24 mouse cellular contexts compared by ENCODE assay signal in the genomic region with DNA sequence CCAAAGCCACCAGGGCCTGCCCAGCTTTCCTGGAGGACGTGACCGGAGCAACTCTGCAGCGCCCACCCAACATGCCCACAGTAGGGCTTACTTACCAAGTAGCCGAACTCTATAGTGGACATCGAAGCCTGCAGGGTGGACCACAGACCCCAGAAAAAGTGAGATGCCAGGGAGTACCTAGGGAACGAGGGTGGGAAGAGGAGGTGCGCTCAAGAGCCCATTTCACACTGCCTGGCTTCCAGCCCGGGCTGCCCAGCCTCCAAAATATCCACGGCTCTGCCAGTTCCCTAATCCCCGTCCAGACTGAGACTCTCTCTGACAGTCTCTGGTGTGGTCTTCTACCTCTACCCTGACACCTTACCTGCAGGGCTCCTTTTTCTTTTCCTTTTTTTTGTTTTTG. TPM values are rescaled to one million over a fixed set of nuclear protein-coding genes. Genes with fewer than 3 reads are reported as not detected.
DNase-seq lines count a peak whose midpoint lies in the region; ATAC-seq and TF ChIP-seq lines count a peak whose summit lies in the region.
"Had no signal": no experiment of that assay in that cellular context is flagged by ENCODE, and none has a peak within 500 bp of the region (broad histone marks: within the 10 kb centered on the region; RNA-seq: fewer than 3 reads in every experiment).

No protein-coding gene starts in this region.

- WGBS in heart, embryonic 10.5 days: 86% methylated on average over 10 of the region's 10 CpGs
- 58% methylated on average over 10 of the region's 10 CpGs for WGBS in heart, postnatal 0 days

- ATAC-seq in heart, postnatal 0 days (ENCODE audit: insufficient read depth, low read depth): no peak
- ATAC-seq: forebrain, embryonic 16.5 days had no signal

- H3K9ac ChIP-seq in heart, postnatal 0 days (replicated peaks; ENCODE audit: low read depth, low read length): no peak overlapping the region
- H3K9ac ChIP-seq: embryonic facial prominence, embryonic 13.5 days; hindbrain, embryonic 12.5 days; limb, embryonic 15.5 days; liver, embryonic 15.5 days had no signal

- TF ChIP-seq CTCF in bone marrow macrophage, adult 2 months (IDR thresholded peaks at IDR 0.05; ENCODE audit: low read depth, low read length): no peak
- TF ChIP-seq CTCF in heart, postnatal 0 days (IDR thresholded peaks at IDR 0.05; ENCODE audit: low read depth): no peak

- no peaks in the 10 kb centered on the region for H3K27me3 ChIP-seq in heart, embryonic 10.5 days (ENCODE audit: insufficient read depth, poor library complexity, severe bottlenecking)
- H3K27me3 ChIP-seq in heart, postnatal 0 days (ENCODE audit: control insufficient read depth, insufficient read depth, low read length): no peaks in the 10 kb centered on the region
- H3K27me3 ChIP-seq: embryonic facial prominence, embryonic 13.5 days; hindbrain, embryonic 12.5 days; limb, embryonic 15.5 days; liver, embryonic 15.5 days had no signal

- peaks cover 54% of the 10 kb centered on the region for H3K36me3 ChIP-seq in heart, embryonic 10.5 days
- peaks cover 18% of the 10 kb centered on the region for H3K36me3 ChIP-seq in heart, postnatal 0 days (replicated peaks; ENCODE audit: control insufficient read depth, insufficient read depth, low read length)

- H3K4me1 ChIP-seq in bone marrow macrophage, adult 2 months (ENCODE audit: control insufficient read depth, insufficient read depth, low read length): peaks cover 31% of the 10 kb centered on the region
- peaks cover 50% of the 10 kb centered on the region for H3K4me1 ChIP-seq in heart, embryonic 10.5 days
- peaks cover 36% of the 10 kb centered on the region for H3K4me1 ChIP-seq in heart, postnatal 0 days (ENCODE audit: control insufficient read depth, insufficient read depth)

- H3K4me2 ChIP-seq in heart, postnatal 0 days (ENCODE audit: low read depth, low read length): peak overlapping the region; percentile 60; the same call in 1 of the 2 replicates
- H3K4me2 ChIP-seq: embryonic facial prominence, embryonic 13.5 days; hindbrain, embryonic 12.5 days; limb, embryonic 15.5 days; liver, embryonic 15.5 days; midbrain, embryonic 11.5 days had no signal

- no peaks in the 10 kb centered on the region for H3K9me3 ChIP-seq in heart, embryonic 10.5 days
- H3K9me3 ChIP-seq in heart, postnatal 0 days (replicated peaks; ENCODE audit: control insufficient read depth, low read length): no peaks in the 10 kb centered on the region
- H3K9me3 ChIP-seq: embryonic facial prominence, embryonic 13.5 days; hindbrain, embryonic 12.5 days; limb, embryonic 15.5 days; liver, embryonic 15.5 days had no signal

- peak overlapping the region; percentile 10; the same call in 1 of the 2 replicates for H3K27ac ChIP-seq in bone marrow macrophage, adult 2 months (ENCODE audit: insufficient read depth, low read depth, low read length)
- H3K27ac ChIP-seq in heart, embryonic 10.5 days: peak overlapping the region; percentile 94
- peak overlapping the region; percentile 100 for H3K27ac ChIP-seq in heart, postnatal 0 days (ENCODE audit: low read depth)
- H3K27ac ChIP-seq: embryonic facial prominence, embryonic 13.5 days; hindbrain, embryonic 12.5 days; limb, embryonic 15.5 days; liver, embryonic 15.5 days; stomach, postnatal 0 days had no signal

- no peak for TF ChIP-seq POLR2A in bone marrow macrophage, adult 2 months (IDR thresholded peaks at IDR 0.05; ENCODE audit: borderline replicate concordance, low read depth, low read length)

- no peak for TF ChIP-seq EP300 in heart, postnatal 0 days (IDR thresholded peaks at IDR 0.05; ENCODE audit: low read depth)

- peak; percentile 40 for DNase-seq in gastrocnemius, adult 18-20 months (ENCODE audit: low spot score)
- no peak for DNase-seq in gastrocnemius, adult 8-10 months (ENCODE audit: low spot score in 2 of 2)
- DNase-seq in heart, embryonic 10.5 days (ENCODE audit: low spot score): no peak
- no peak for DNase-seq in heart, postnatal 0 days (ENCODE audit: low spot score)
- no peak for DNase-seq in kidney, adult 11 months
- no peak for DNase-seq in frontal cortex, postnatal 36 days (ENCODE audit: low spot score in 2 of 2)
- DNase-seq: adrenal gland, postnatal 36 days; gastrocnemius, postnatal 25 days; kidney, adult 2 months; kidney, postnatal 10 days; thymus, postnatal 25 days had no signal

- H3K4me3 ChIP-seq in bone marrow macrophage, adult 2 months (ENCODE audit: insufficient read depth, low read length): no peak overlapping the region
- no peak overlapping the region for H3K4me3 ChIP-seq in heart, embryonic 10.5 days
- no peak overlapping the region for H3K4me3 ChIP-seq in heart, postnatal 0 days (ENCODE audit: low read depth, low read length)
- H3K4me3 ChIP-seq: embryonic facial prominence, embryonic 13.5 days; hindbrain, embryonic 12.5 days; limb, embryonic 15.5 days; liver, embryonic 15.5 days had no signal

RNA-seq across cellular contexts. Expression of a gene that starts 1.1 kb away (rescaled TPM):
- total RNA-seq in gastrocnemius, adult 18-20 months (2021): 100 to 1,000 TPM; 287 to 338 TPM
- 100 to 1,000 TPM; 220 to 274 (median 238) TPM for total RNA-seq in gastrocnemius, adult 8-10 months (2022)
- polyA plus RNA-seq in bone marrow macrophage, adult 2 months (2012; ENCODE audit: insufficient read depth, insufficient read length, missing spikeins): 2.0 TPM in 1 of 2 replicates, not detected in the other
- polyA plus RNA-seq in heart, embryonic 10.5 days (2016; fragmentation: Nextera tagmentation; extraction: Ambion mirVana): 73.9 and 147 TPM in 2 replicates
- total RNA-seq in heart, postnatal 0 days (2014; rRNA removed; ENCODE audit: low replicate concordance): 600 and 674 TPM in 2 replicates
- polyA plus RNA-seq in heart, postnatal 0 days (2015; fragmentation: Nextera tagmentation; extraction: Ambion mirVana): 400 and 412 TPM in 2 replicates
- polyA plus RNA-seq: neural tube, embryonic 11.5 days had no signal

RNA-seq across cellular contexts. Expression of a gene that starts 2.7 kb away (rescaled TPM):
- total RNA-seq in gastrocnemius, adult 18-20 months (2021): under 1 TPM; 0.23 to 0.28 TPM
- total RNA-seq in gastrocnemius, adult 8-10 months (2022): under 1 TPM in 3 of 4 experiments, not detected in 1; 0.27 to 0.61 (median 0.31) TPM
- 0.72 and 1.1 TPM in 2 replicates for polyA plus RNA-seq in bone marrow macrophage, adult 2 months (2012; ENCODE audit: insufficient read depth, insufficient read length, missing spikeins)
- polyA plus RNA-seq in heart, embryonic 10.5 days (2016; fragmentation: Nextera tagmentation; extraction: Ambion mirVana): 2.7 and 3.4 TPM in 2 replicates
- total RNA-seq in heart, postnatal 0 days (2014; rRNA removed; ENCODE audit: low replicate concordance): 0.12 TPM in 1 of 2 replicates, not detected in the other
- 2.0 and 2.4 TPM in 2 replicates for polyA plus RNA-seq in heart, postnatal 0 days (2015; fragmentation: Nextera tagmentation; extraction: Ambion mirVana)

RNA-seq across cellular contexts. Expression of a gene that starts 2.8 kb away (rescaled TPM):
- under 1 TPM in 1 of 2 experiments, not detected in 1; 0.52 TPM for total RNA-seq in gastrocnemius, adult 18-20 months (2021)
- total RNA-seq in gastrocnemius, adult 8-10 months (2022): 1 to 10 TPM in 2 of 4 experiments, under 1 TPM in 2; 0.81 to 2.2 (median 1.0) TPM
- polyA plus RNA-seq in bone marrow macrophage, adult 2 months (2012; ENCODE audit: insufficient read depth, insufficient read length, missing spikeins): 0.94 and 1.1 TPM in 2 replicates
- 0.38 and 0.58 TPM in 2 replicates for polyA plus RNA-seq in heart, embryonic 10.5 days (2016; fragmentation: Nextera tagmentation; extraction: Ambion mirVana)
- total RNA-seq in heart, postnatal 0 days (2014; rRNA removed; ENCODE audit: low replicate concordance): 0.08 and 2.4 TPM in 2 replicates
- 0.80 and 0.82 TPM in 2 replicates for polyA plus RNA-seq in heart, postnatal 0 days (2015; fragmentation: Nextera tagmentation; extraction: Ambion mirVana)
- total RNA-seq: gastrocnemius, postnatal 25 days; layer of hippocampus, adult 8-10 months had no signal
- polyA plus RNA-seq: embryonic facial prominence, embryonic 13.5 days; forebrain, embryonic 16.5 days; hindbrain, embryonic 12.5 days; limb, embryonic 15.5 days; liver, embryonic 15.5 days; lung, embryonic 16.5 days; midbrain, embryonic 11.5 days; stomach, postnatal 0 days had no signal

RNA-seq across cellular contexts. Expression of a gene that starts 3.0 kb away (rescaled TPM):
- total RNA-seq in gastrocnemius, adult 18-20 months (2021): 10 to 100 TPM; 19.7 to 27.0 TPM
- 10 to 100 TPM; 23.3 to 25.8 (median 25.1) TPM for total RNA-seq in gastrocnemius, adult 8-10 months (2022)
- polyA plus RNA-seq in bone marrow macrophage, adult 2 months (2012; ENCODE audit: insufficient read depth, insufficient read length, missing spikeins): 115 and 138 TPM in 2 replicates
- polyA plus RNA-seq in heart, embryonic 10.5 days (2016; fragmentation: Nextera tagmentation; extraction: Ambion mirVana): 64.7 and 64.8 TPM in 2 replicates
- total RNA-seq in heart, postnatal 0 days (2014; rRNA removed; ENCODE audit: low replicate concordance): 64.5 and 78.3 TPM in 2 replicates
- 130 and 142 TPM in 2 replicates for polyA plus RNA-seq in heart, postnatal 0 days (2015; fragmentation: Nextera tagmentation; extraction: Ambion mirVana)

RNA-seq across cellular contexts. Expression of a gene that starts 16.4 kb away (rescaled TPM):
- total RNA-seq in gastrocnemius, adult 18-20 months (2021): not detected
- total RNA-seq in gastrocnemius, adult 8-10 months (2022): not detected
- not detected in 2 replicates for polyA plus RNA-seq in bone marrow macrophage, adult 2 months (2012; ENCODE audit: insufficient read depth, insufficient read length, missing spikeins)
- polyA plus RNA-seq in heart, embryonic 10.5 days (2016; fragmentation: Nextera tagmentation; extraction: Ambion mirVana): not detected in 2 replicates
- total RNA-seq in heart, postnatal 0 days (2014; rRNA removed; ENCODE audit: low replicate concordance): not detected in 2 replicates
- polyA plus RNA-seq in heart, postnatal 0 days (2015; fragmentation: Nextera tagmentation; extraction: Ambion mirVana): not detected in 2 replicates
- total RNA-seq: adrenal gland, postnatal 36 days; gastrocnemius, postnatal 25 days; layer of hippocampus, adult 8-10 months; monocyte, adult 5-6 weeks had no signal
- polyA plus RNA-seq: C2C12; embryonic facial prominence, embryonic 13.5 days; forebrain, embryonic 16.5 days; hindbrain, embryonic 12.5 days; kidney, adult 2 months; limb, embryonic 15.5 days; liver, embryonic 15.5 days; lung, embryonic 16.5 days; midbrain, embryonic 11.5 days; neural tube, embryonic 11.5 days; stomach, postnatal 0 days had no signal

Comparison
In these comparisons a context has a peak if more than half of its experiments do, and no peak if none do; other contexts are left out.
1. H3K27ac ChIP-seq: peak in every context shown above with its lines; median percentile 100 in heart, postnatal 0 days; 94 in heart, embryonic 10.5 days; 10 in bone marrow macrophage, adult 2 months.